10 mouse cellular contexts compared by ENCODE assay signal in genomic region chr19:18189102-18189742, GRCm38 (mm10).
DNase-seq lines count a peak whose midpoint lies in the region; ATAC-seq lines count a peak whose summit lies in the region.
"Had no signal": no experiment of that assay in that cellular context is flagged by ENCODE, and none has a peak within 500 bp of the region (broad histone marks: within the 10 kb centered on the region; RNA-seq: fewer than 3 reads in every experiment).

No protein-coding gene starts in this region.

- H3K9me3 ChIP-seq in kidney, embryonic 14.5 days (ENCODE audit: control insufficient read depth, low read length): no peaks in the 10 kb centered on the region
- H3K9me3 ChIP-seq in lung, embryonic 16.5 days (ENCODE audit: control insufficient read depth, low read length): no peaks in the 10 kb centered on the region
- H3K9me3 ChIP-seq in neural tube, embryonic 14.5 days (ENCODE audit: control insufficient read depth, low read length): no peaks in the 10 kb centered on the region
- H3K9me3 ChIP-seq: G1E; liver, embryonic 15.5 days had no signal

- no peaks in the 10 kb centered on the region for H3K27me3 ChIP-seq in kidney, embryonic 14.5 days (ENCODE audit: control insufficient read depth, insufficient read depth, low read length)
- H3K27me3 ChIP-seq in lung, embryonic 16.5 days (ENCODE audit: control insufficient read depth, insufficient read depth, low read depth, low read length): no peaks in the 10 kb centered on the region
- H3K27me3 ChIP-seq in neural tube, embryonic 14.5 days (ENCODE audit: control insufficient read depth, insufficient read depth, low read length): no peaks in the 10 kb centered on the region
- H3K27me3 ChIP-seq: liver, embryonic 15.5 days had no signal

- H3K4me1 ChIP-seq in kidney, embryonic 14.5 days (ENCODE audit: control insufficient read depth, insufficient read depth, low read length): peaks cover 21% of the 10 kb centered on the region
- no peaks in the 10 kb centered on the region; the same call in 1 of the 2 replicates for H3K4me1 ChIP-seq in lung, embryonic 16.5 days (replicated peaks; ENCODE audit: control insufficient read depth, insufficient read depth, low read length)
- H3K4me1 ChIP-seq in neural tube, embryonic 14.5 days (ENCODE audit: control insufficient read depth, insufficient read depth, low read length): peaks cover 5% of the 10 kb centered on the region; the same call in 1 of the 2 replicates
- H3K4me1 ChIP-seq: liver, embryonic 15.5 days had no signal

- H3K27ac ChIP-seq in kidney, embryonic 14.5 days (ENCODE audit: low read depth, low read length): peak overlapping the region; percentile 67; the same call in 1 of the 2 replicates
- H3K27ac ChIP-seq in lung, embryonic 16.5 days (ENCODE audit: low read length): peak overlapping the region; percentile 20; the same call in 1 of the 2 replicates
- no peak overlapping the region for H3K27ac ChIP-seq in neural tube, embryonic 14.5 days (ENCODE audit: low read depth, low read length)
- H3K27ac ChIP-seq: liver, embryonic 15.5 days had no signal

- no peak overlapping the region for H3K4me2 ChIP-seq in kidney, embryonic 14.5 days (replicated peaks; ENCODE audit: low read depth, low read length)
- H3K4me2 ChIP-seq in lung, embryonic 16.5 days (ENCODE audit: low read depth, low read length): no peak overlapping the region
- H3K4me2 ChIP-seq in neural tube, embryonic 14.5 days (ENCODE audit: low read depth, low read length): no peak overlapping the region
- H3K4me2 ChIP-seq: liver, embryonic 15.5 days had no signal

- no peak overlapping the region for H3K9ac ChIP-seq in kidney, embryonic 14.5 days (ENCODE audit: low read depth, low read length)
- no peak overlapping the region for H3K9ac ChIP-seq in lung, embryonic 16.5 days (ENCODE audit: low read length)
- H3K9ac ChIP-seq in neural tube, embryonic 14.5 days (replicated peaks; ENCODE audit: low read depth, low read length): no peak overlapping the region
- H3K9ac ChIP-seq: liver, embryonic 15.5 days had no signal

- ATAC-seq in kidney, embryonic 14.5 days (ENCODE audit: low FRiP score, low TSS enrichment): peak; percentile 75; the same call in 1 of the 2 replicates
- ATAC-seq in lung, embryonic 16.5 days (ENCODE audit: low read depth): no peak
- ATAC-seq in neural tube, embryonic 14.5 days (ENCODE audit: low read depth): peak; percentile 82; the same call in 1 of the 2 replicates

- no peak overlapping the region for H3K4me3 ChIP-seq in kidney, embryonic 14.5 days (ENCODE audit: low read length)
- no peak overlapping the region for H3K4me3 ChIP-seq in lung, embryonic 16.5 days (ENCODE audit: low read length)
- H3K4me3 ChIP-seq in neural tube, embryonic 14.5 days (ENCODE audit: low read depth, low read length): no peak overlapping the region
- H3K4me3 ChIP-seq: liver, embryonic 15.5 days had no signal

- no peaks in the 10 kb centered on the region for H3K36me3 ChIP-seq in kidney, embryonic 14.5 days (ENCODE audit: control insufficient read depth, insufficient read depth, low read length)
- no peaks in the 10 kb centered on the region for H3K36me3 ChIP-seq in lung, embryonic 16.5 days (ENCODE audit: control insufficient read depth, insufficient read depth, low read length)
- no peaks in the 10 kb centered on the region for H3K36me3 ChIP-seq in neural tube, embryonic 14.5 days (ENCODE audit: control insufficient read depth, insufficient read depth, low read length)
- H3K36me3 ChIP-seq: G1E; liver, embryonic 15.5 days had no signal

- DNase-seq in kidney, adult 11 months: no peak
- no peak for DNase-seq in lung, postnatal 25 days (ENCODE audit: low spot score)
- peak; percentile 17 for DNase-seq in embryo, embryonic 9.5 days (ENCODE audit: extremely low spot score)
- DNase-seq in ovary, adult 18-20 months (ENCODE audit: low spot score): no peak
- DNase-seq: cerebellum, adult 18-20 months had no signal

- WGBS in kidney, embryonic 14.5 days: 25% methylated on average over 4 of the region's 4 CpGs
- WGBS in lung, embryonic 16.5 days: 40% methylated on average over 4 of the region's 4 CpGs
- WGBS in neural tube, embryonic 14.5 days: 19% methylated on average over 4 of the region's 4 CpGs
